Mouse (Mus musculus): ENCODE data around the gene Ebna1bp2. TPM values are rescaled to one million over a fixed set of nuclear protein-coding genes. Genes with fewer than 3 reads are reported as not detected.

The Ebna1bp2 gene
- 10 to 100 TPM; 36.6 to 38.2 TPM for total RNA-seq (2021)

GRCm38 (mm10) chr4:118620279-118620966, at the start of gene Ebna1bp2, which contains the start of gene Cfap57:
Ebna1bp2 (plus strand) TSS chr4:118620799.
Cfap57 (minus strand) TSS chr4:118620777.
- intact Hi-C loops (cut with DNase I) = loop anchor here (5.0 kb wide), 1 partner anchor 188 kb away; no protein-coding TSS in a partner anchor
- DNase-seq (ENCODE audit: low spot score) = peak; percentile 81

GRCm38 (mm10) chr4:118571441-118571840, 49.2 kb upstream of the Ebna1bp2 start:
- intact Hi-C loops (cut with DNase I) = no loop called here
- no peak for DNase-seq (ENCODE audit: low spot score)

GRCm38 (mm10) chr4:118576097-118576496, 44.5 kb upstream of the Ebna1bp2 start:
- intact Hi-C loops (cut with DNase I) = loop anchor here (5.0 kb wide), 1 partner anchor 359 kb away; no protein-coding TSS in a partner anchor
- peak; percentile 38 for DNase-seq (ENCODE audit: low spot score)

- intact Hi-C loops (cut with DNase I) = loop anchor here (5.0 kb wide), 1 partner anchor 362 kb away; no protein-coding TSS in a partner anchor
- DNase-seq (ENCODE audit: low spot score) = no peak
These were observed 41.3 kb upstream of the Ebna1bp2 start for GRCm38 (mm10) chr4:118579313-118579712.

GRCm38 (mm10) chr4:118581508-118581907, 39.1 kb upstream of the Ebna1bp2 start:
- no peak for DNase-seq (ENCODE audit: low spot score)
- intact Hi-C loops (cut with DNase I) = no loop called here

GRCm38 (mm10) chr4:118582629-118583028, 38.0 kb upstream of the Ebna1bp2 start:
- intact Hi-C loops (cut with DNase I) = no loop called here
- DNase-seq (ENCODE audit: low spot score) = no peak

GRCm38 (mm10) chr4:118589053-118589732, 31.4 kb upstream of the Ebna1bp2 start:
- no peak for DNase-seq (ENCODE audit: low spot score)
- intact Hi-C loops (cut with DNase I) = no loop called here

- intact Hi-C loops (cut with DNase I) = no loop called here
- DNase-seq (ENCODE audit: low spot score) = no peak
These were observed 30.9 kb upstream of the Ebna1bp2 start for GRCm38 (mm10) chr4:118589733-118590130.

- intact Hi-C loops (cut with DNase I) = no loop called here
- DNase-seq (ENCODE audit: low spot score) = no peak
These were observed 16.5 kb upstream of the Ebna1bp2 start for GRCm38 (mm10) chr4:118604065-118604464.

- no peak for DNase-seq (ENCODE audit: low spot score)
- intact Hi-C loops (cut with DNase I) = no loop called here
These were observed 10.8 kb upstream of the Ebna1bp2 start for GRCm38 (mm10) chr4:118609836-118610235.

GRCm38 (mm10) chr4:118612619-118613018, 8.0 kb upstream of the Ebna1bp2 start:
- intact Hi-C loops (cut with DNase I) = no loop called here
- no peak for DNase-seq (ENCODE audit: low spot score)

GRCm38 (mm10) chr4:118615412-118615811, 5.2 kb upstream of the Ebna1bp2 start:
- DNase-seq (ENCODE audit: low spot score) = no peak

GRCm38 (mm10) chr4:118620967-118621320, 345 bp downstream of the Ebna1bp2 start:
- DNase-seq (ENCODE audit: low spot score) = no peak
- intact Hi-C loops (cut with DNase I) = loop anchor here (5.0 kb wide), 1 partner anchor 189 kb away; no protein-coding TSS in a partner anchor

More at GRCm38 (mm10) chr4:118615412-118615811, 5.2 kb upstream of the Ebna1bp2 start:
- intact Hi-C loops (cut with DNase I) = no loop called here

- intact Hi-C loops (cut with DNase I) = loop anchor here (5.0 kb wide), 1 partner anchor 189 kb away; no protein-coding TSS in a partner anchor
- DNase-seq (ENCODE audit: low spot score) = no peak
These were observed 1.2 kb downstream of the Ebna1bp2 start for GRCm38 (mm10) chr4:118621781-118622180.

GRCm38 (mm10) chr4:118630261-118630660, 9.7 kb downstream of the Ebna1bp2 start:
- DNase-seq (ENCODE audit: low spot score) = no peak
- intact Hi-C loops (cut with DNase I) = no loop called here

- intact Hi-C loops (cut with DNase I) = no loop called here
- no peak for DNase-seq (ENCODE audit: low spot score)
These were observed 22.0 kb downstream of the Ebna1bp2 start for GRCm38 (mm10) chr4:118642346-118643190.

- intact Hi-C loops (cut with DNase I) = loop anchor here (2.0 kb wide), 1 partner anchor 344 kb away; no protein-coding TSS in a partner anchor
- no peak for DNase-seq (ENCODE audit: low spot score)
These were observed 24.6 kb downstream of the Ebna1bp2 start for GRCm38 (mm10) chr4:118645234-118645633.

- intact Hi-C loops (cut with DNase I) = no loop called here
- DNase-seq (ENCODE audit: low spot score) = no peak
These were observed 38.1 kb downstream of the Ebna1bp2 start, which contains the start of gene Olfr62 for GRCm38 (mm10) chr4:118658652-118659051. Olfr62 (plus strand) TSS chr4:118658952.

Measured in heart, postnatal 25 days (tissue).